Comparison of ENCODE assay signal across 21 mouse cellular contexts in genomic region chr17:33959135-33959534, GRCm38 (mm10). TPM values are rescaled to one million over a fixed set of nuclear protein-coding genes. Genes with fewer than 3 reads are reported as not detected.
DNase-seq lines count a peak whose midpoint lies in the region; ATAC-seq and TF ChIP-seq lines count a peak whose summit lies in the region.
"Had no signal": no experiment of that assay in that cellular context is flagged by ENCODE, and none has a peak within 500 bp of the region (broad histone marks: within the 10 kb centered on the region; RNA-seq: fewer than 3 reads in every experiment).

No protein-coding gene starts in this region.

- ATAC-seq in heart, embryonic 12.5 days (ENCODE audit: insufficient number of reproducible peaks, low FRiP score) = no peak
- ATAC-seq in midbrain, embryonic 11.5 days (ENCODE audit: low FRiP score) = no peak
- ATAC-seq: activated CD4-positive, CD25-positive, alpha-beta regulatory T cell, adult 4 months; forebrain, embryonic 14.5 days; forebrain, postnatal 0 days had no signal

- TF ChIP-seq POLR2A in cerebellum, adult 2 months (IDR thresholded peaks at IDR 0.05; ENCODE audit: borderline replicate concordance, insufficient read depth, low read length) = no peak

- H3K9me3 ChIP-seq in heart, embryonic 12.5 days (replicated peaks) = no peaks in the 10 kb centered on the region
- no peaks in the 10 kb centered on the region for H3K9me3 ChIP-seq in midbrain, embryonic 10.5 days (replicated peaks)
- no peaks in the 10 kb centered on the region for H3K9me3 ChIP-seq in midbrain, embryonic 11.5 days (ENCODE audit: control insufficient read depth, low read length)
- H3K9me3 ChIP-seq: embryonic facial prominence, embryonic 12.5 days; embryonic facial prominence, embryonic 15.5 days; heart, embryonic 13.5 days; hindbrain, embryonic 12.5 days; hindbrain, embryonic 15.5 days had no signal

- no peaks in the 10 kb centered on the region for H3K27me3 ChIP-seq in cerebellum, adult 2 months (ENCODE audit: control insufficient read depth, insufficient read depth, low read length)
- no peaks in the 10 kb centered on the region for H3K27me3 ChIP-seq in heart, embryonic 12.5 days (replicated peaks)
- H3K27me3 ChIP-seq in midbrain, embryonic 10.5 days (ENCODE audit: low read depth, poor library complexity, severe bottlenecking) = no peaks in the 10 kb centered on the region
- H3K27me3 ChIP-seq in midbrain, embryonic 11.5 days (ENCODE audit: control insufficient read depth, insufficient read depth, low read length) = no peaks in the 10 kb centered on the region
- H3K27me3 ChIP-seq: embryonic facial prominence, embryonic 12.5 days; embryonic facial prominence, embryonic 15.5 days; heart, embryonic 13.5 days; hindbrain, embryonic 12.5 days; hindbrain, embryonic 15.5 days had no signal

- 90% methylated on average over 13 of the region's 13 CpGs for WGBS in cerebellum, adult 2 months
- 94% methylated on average over 13 of the region's 13 CpGs for WGBS in heart, embryonic 12.5 days
- WGBS in midbrain, embryonic 10.5 days = 93% methylated on average over 13 of the region's 13 CpGs
- WGBS in midbrain, embryonic 11.5 days = 93% methylated on average over 13 of the region's 13 CpGs

- H3K4me3 ChIP-seq in cerebellum, adult 2 months (replicated peaks; ENCODE audit: insufficient read depth, low read depth, low read length) = no peak overlapping the region
- no peak overlapping the region for H3K4me3 ChIP-seq in heart, embryonic 12.5 days
- H3K4me3 ChIP-seq in midbrain, embryonic 10.5 days = peak overlapping the region; percentile 4; the same call in 1 of the 2 replicates
- H3K4me3 ChIP-seq in midbrain, embryonic 11.5 days (ENCODE audit: low read depth, low read length) = no peak overlapping the region
- H3K4me3 ChIP-seq: embryonic facial prominence, embryonic 12.5 days; embryonic facial prominence, embryonic 15.5 days; heart, embryonic 13.5 days; hindbrain, embryonic 12.5 days; hindbrain, embryonic 15.5 days had no signal

- peak; percentile 34 for DNase-seq in cerebellum, adult 9-11 months
- DNase-seq in cerebellum, adult 2 months = no peak
- peak; percentile 4 for DNase-seq in heart, postnatal 4 days
- DNase-seq in midbrain, embryonic 10.5 days (ENCODE audit: low spot score) = no peak
- DNase-seq in midbrain, embryonic 11.5 days (ENCODE audit: low spot score, missing footprints) = no peak
- peak; percentile 21 for DNase-seq in urinary bladder, adult 2 months (ENCODE audit: low spot score)
- DNase-seq in urinary bladder, postnatal 36 days (ENCODE audit: low spot score in 2 of 2) = no peak
- DNase-seq: adrenal gland, adult 8-10 months; adrenal gland, postnatal 25 days; cerebellum, adult 11-12 months; cerebellum, adult 9-10 months; forebrain, postnatal 0 days; heart, postnatal 14 days had no signal

- peaks cover 69% of the 10 kb centered on the region for H3K36me3 ChIP-seq in heart, embryonic 12.5 days
- H3K36me3 ChIP-seq in midbrain, embryonic 10.5 days = peaks cover 71% of the 10 kb centered on the region
- peaks cover 15% of the 10 kb centered on the region for H3K36me3 ChIP-seq in midbrain, embryonic 11.5 days (ENCODE audit: control insufficient read depth, insufficient read depth, low read length)

- no peaks in the 10 kb centered on the region; the same call in 1 of the 2 replicates for H3K4me1 ChIP-seq in cerebellum, adult 2 months (ENCODE audit: control insufficient read depth, insufficient read depth, low read length)
- H3K4me1 ChIP-seq in heart, embryonic 12.5 days (replicated peaks) = peaks cover 12% of the 10 kb centered on the region
- H3K4me1 ChIP-seq in midbrain, embryonic 10.5 days = peaks cover 20% of the 10 kb centered on the region
- H3K4me1 ChIP-seq in midbrain, embryonic 11.5 days (ENCODE audit: control insufficient read depth, insufficient read depth, low read length) = peaks cover 14% of the 10 kb centered on the region

- TF ChIP-seq CTCF in cerebellum, adult 2 months (IDR thresholded peaks at IDR 0.05; ENCODE audit: borderline replicate concordance, insufficient read depth, low read depth, low read length) = no peak

- no peak overlapping the region for H3K9ac ChIP-seq in heart, embryonic 12.5 days
- no peak overlapping the region for H3K9ac ChIP-seq in midbrain, embryonic 11.5 days (ENCODE audit: low read length)
- H3K9ac ChIP-seq: embryonic facial prominence, embryonic 12.5 days; embryonic facial prominence, embryonic 15.5 days; forebrain, postnatal 0 days; heart, embryonic 13.5 days; hindbrain, embryonic 12.5 days; hindbrain, embryonic 15.5 days had no signal

- H3K4me2 ChIP-seq in heart, embryonic 12.5 days = no peak overlapping the region
- H3K4me2 ChIP-seq in midbrain, embryonic 11.5 days = no peak overlapping the region
- H3K4me2 ChIP-seq: embryonic facial prominence, embryonic 12.5 days; embryonic facial prominence, embryonic 15.5 days; heart, embryonic 13.5 days; hindbrain, embryonic 12.5 days; hindbrain, embryonic 15.5 days had no signal

- no peak overlapping the region for H3K27ac ChIP-seq in cerebellum, adult 2 months (ENCODE audit: insufficient read depth, low read length)
- no peak overlapping the region for H3K27ac ChIP-seq in heart, embryonic 12.5 days (ENCODE audit: poor library complexity, severe bottlenecking)
- no peak overlapping the region for H3K27ac ChIP-seq in midbrain, embryonic 10.5 days (replicated peaks)
- H3K27ac ChIP-seq in midbrain, embryonic 11.5 days (ENCODE audit: low read depth, low read length) = no peak overlapping the region
- H3K27ac ChIP-seq: embryonic facial prominence, embryonic 12.5 days; embryonic facial prominence, embryonic 15.5 days; heart, embryonic 13.5 days; hindbrain, embryonic 12.5 days; hindbrain, embryonic 15.5 days had no signal

RNA-seq across cellular contexts. Expression of gene Rps18, which starts 3.3 kb away (rescaled TPM):
- 283 and 320 TPM in 2 replicates for polyA plus RNA-seq in cerebellum, adult 2 months (2012; rRNA removed)
- total RNA-seq in heart, postnatal 4 days (2021) = 100 to 1,000 TPM; 648 to 719 TPM
- 850 and 856 TPM in 2 replicates for polyA plus RNA-seq in heart, embryonic 12.5 days (2016; fragmentation: Nextera tagmentation; extraction: Ambion mirVana)
- polyA plus RNA-seq in midbrain, embryonic 10.5 days (2016; fragmentation: Nextera tagmentation; extraction: Ambion mirVana) = 1,339 and 1,576 TPM in 2 replicates
- 1,159 and 1,302 TPM in 2 replicates for polyA plus RNA-seq in midbrain, embryonic 11.5 days (2014; fragmentation: Nextera tagmentation; extraction: Ambion mirVana)
- 1,060 and 1,160 TPM in 2 replicates for polyA plus RNA-seq in urinary bladder, adult 2 months (2012; rRNA removed)

RNA-seq across cellular contexts. Expression of gene Vps52, which starts 3.5 kb away (rescaled TPM):
- polyA plus RNA-seq in cerebellum, adult 2 months (2012; rRNA removed) = 73.5 and 77.0 TPM in 2 replicates
- total RNA-seq in heart, postnatal 4 days (2021) = 10 to 100 TPM; 38.1 to 40.1 TPM
- polyA plus RNA-seq in heart, embryonic 12.5 days (2016; fragmentation: Nextera tagmentation; extraction: Ambion mirVana) = 43.0 and 43.9 TPM in 2 replicates
- 53.5 and 61.0 TPM in 2 replicates for polyA plus RNA-seq in midbrain, embryonic 10.5 days (2016; fragmentation: Nextera tagmentation; extraction: Ambion mirVana)
- polyA plus RNA-seq in midbrain, embryonic 11.5 days (2014; fragmentation: Nextera tagmentation; extraction: Ambion mirVana) = 36.3 and 36.5 TPM in 2 replicates
- polyA plus RNA-seq in urinary bladder, adult 2 months (2012; rRNA removed) = 39.3 and 39.7 TPM in 2 replicates

RNA-seq across cellular contexts. Expression of gene B3galt4, which starts 7.8 kb away (rescaled TPM):
- polyA plus RNA-seq in cerebellum, adult 2 months (2012; rRNA removed) = 8.4 and 8.6 TPM in 2 replicates
- total RNA-seq in heart, postnatal 4 days (2021) = 1 to 10 TPM; 2.3 to 2.9 TPM
- polyA plus RNA-seq in heart, embryonic 12.5 days (2016; fragmentation: Nextera tagmentation; extraction: Ambion mirVana) = 7.2 and 7.4 TPM in 2 replicates
- 4.1 and 6.4 TPM in 2 replicates for polyA plus RNA-seq in midbrain, embryonic 10.5 days (2016; fragmentation: Nextera tagmentation; extraction: Ambion mirVana)
- polyA plus RNA-seq in midbrain, embryonic 11.5 days (2014; fragmentation: Nextera tagmentation; extraction: Ambion mirVana) = 3.4 and 4.2 TPM in 2 replicates
- polyA plus RNA-seq in urinary bladder, adult 2 months (2012; rRNA removed) = 7.7 TPM in 2 replicates

RNA-seq across cellular contexts. Expression of gene Wdr46, which starts 18.7 kb away (rescaled TPM):
- polyA plus RNA-seq in cerebellum, adult 2 months (2012; rRNA removed) = 13.3 and 14.0 TPM in 2 replicates
- 10 to 100 TPM; 13.3 to 14.4 TPM for total RNA-seq in heart, postnatal 4 days (2021)
- 25.3 and 26.5 TPM in 2 replicates for polyA plus RNA-seq in heart, embryonic 12.5 days (2016; fragmentation: Nextera tagmentation; extraction: Ambion mirVana)
- 47.8 and 52.5 TPM in 2 replicates for polyA plus RNA-seq in midbrain, embryonic 10.5 days (2016; fragmentation: Nextera tagmentation; extraction: Ambion mirVana)
- 27.4 and 28.9 TPM in 2 replicates for polyA plus RNA-seq in midbrain, embryonic 11.5 days (2014; fragmentation: Nextera tagmentation; extraction: Ambion mirVana)
- polyA plus RNA-seq in urinary bladder, adult 2 months (2012; rRNA removed) = 15.8 and 17.2 TPM in 2 replicates

RNA-seq across cellular contexts. Expression of gene Pfdn6, which starts 19.0 kb away (rescaled TPM):
- 117 and 135 TPM in 2 replicates for polyA plus RNA-seq in cerebellum, adult 2 months (2012; rRNA removed)
- 10 to 100 TPM; 78.0 to 79.5 TPM for total RNA-seq in heart, postnatal 4 days (2021)
- polyA plus RNA-seq in heart, embryonic 12.5 days (2016; fragmentation: Nextera tagmentation; extraction: Ambion mirVana) = 127 and 129 TPM in 2 replicates
- polyA plus RNA-seq in midbrain, embryonic 10.5 days (2016; fragmentation: Nextera tagmentation; extraction: Ambion mirVana) = 214 and 240 TPM in 2 replicates
- 206 and 208 TPM in 2 replicates for polyA plus RNA-seq in midbrain, embryonic 11.5 days (2014; fragmentation: Nextera tagmentation; extraction: Ambion mirVana)
- 86.5 and 87.2 TPM in 2 replicates for polyA plus RNA-seq in urinary bladder, adult 2 months (2012; rRNA removed)

Comparison
In these comparisons a context has a peak if more than half of its experiments do, and no peak if none do; other contexts are left out.
1. DNase-seq: peak in cerebellum, adult 9-11 months (single experiment), heart, postnatal 4 days (single experiment) and urinary bladder, adult 2 months (single experiment); none in cerebellum, adult 2 months (0 of 2), midbrain, embryonic 10.5 days (single experiment), midbrain, embryonic 11.5 days (single experiment) and urinary bladder, postnatal 36 days (0 of 2).